Mouse (Mus musculus) frontal cortex, postnatal 25 days (tissue): ENCODE results near the gene Srp54c.
"Not testable (repeated sequence)": the region's sequence is repeated elsewhere in the genome, so short reads cannot be mapped to it uniquely, and the experiment has no call there.

Source experiments
- DNase-seq, 2 experiments: peaks; one replicate each; pipeline ENCODE4 v3.0.0; 2022; ENCODE audit warnings: low spot score in 2 of 2

Srp54c gene

DNA sequence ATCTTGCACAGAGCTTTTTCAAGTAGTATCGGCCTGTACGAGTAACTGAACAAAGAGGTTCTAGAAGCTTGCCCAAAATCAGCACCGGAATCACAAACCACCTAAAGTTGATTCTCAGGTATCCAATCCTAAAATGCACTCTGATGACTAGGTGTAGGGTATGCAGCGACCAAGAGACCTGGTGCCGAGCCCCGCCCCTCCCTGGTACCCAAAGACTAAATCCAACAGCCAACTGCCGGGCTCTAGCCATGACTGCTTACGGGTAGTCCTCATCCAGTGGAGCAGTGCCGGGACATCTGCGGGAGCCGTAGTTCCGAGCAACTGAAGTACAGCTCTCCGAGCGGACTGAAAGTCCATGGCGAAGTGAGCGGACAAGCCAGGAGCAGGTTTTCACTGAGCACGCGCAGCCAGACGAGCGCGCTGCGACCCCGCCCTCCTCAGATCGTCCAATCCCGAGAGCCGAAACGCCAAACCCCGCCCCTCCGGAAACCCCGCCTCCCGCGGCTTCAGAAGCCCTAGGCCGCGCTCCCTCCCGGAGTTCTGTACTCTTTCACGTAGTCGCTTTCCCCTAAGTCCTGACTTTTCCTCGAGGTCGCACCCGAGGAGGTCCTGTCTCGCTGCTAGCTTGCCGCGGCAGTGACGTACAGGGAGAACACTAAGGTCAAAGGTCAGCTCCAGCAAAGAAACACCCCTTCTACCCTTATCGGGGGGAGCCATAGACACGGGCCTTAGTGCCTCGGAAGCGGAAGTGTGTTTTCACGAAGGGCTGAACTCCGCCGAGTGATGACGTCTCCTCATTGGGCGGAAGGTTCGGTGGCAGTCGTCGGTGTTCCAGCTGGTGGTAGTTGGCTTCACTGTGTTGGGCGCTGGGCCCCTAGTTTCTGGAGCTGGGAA is at the start of gene Srp54c:
TSS of gene Srp54c (plus strand) at position 543 of the 894 bp plus-strand sequence.
- not testable (repeated sequence) for DNase-seq

DNA sequence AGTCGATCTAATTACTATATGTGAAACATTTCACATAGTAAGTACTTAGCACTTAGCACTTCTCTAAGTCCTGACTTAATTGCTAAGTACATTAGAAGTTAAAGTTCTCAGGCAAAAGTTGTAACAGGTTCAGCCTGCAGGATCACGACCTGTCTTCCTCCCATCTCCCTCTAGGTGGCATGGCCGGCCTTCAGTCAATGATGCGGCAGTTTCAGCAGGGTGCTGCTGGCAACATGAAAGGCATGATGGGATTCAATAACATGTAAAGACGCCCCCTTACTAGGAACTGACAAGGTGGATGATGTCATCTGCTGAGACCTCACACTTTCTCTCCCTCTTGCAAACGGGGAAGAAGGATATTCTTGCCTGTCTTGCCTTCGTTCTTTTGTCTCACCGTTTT is 42.3 kb upstream of the Srp54c start:
- not testable (repeated sequence) for DNase-seq

DNA sequence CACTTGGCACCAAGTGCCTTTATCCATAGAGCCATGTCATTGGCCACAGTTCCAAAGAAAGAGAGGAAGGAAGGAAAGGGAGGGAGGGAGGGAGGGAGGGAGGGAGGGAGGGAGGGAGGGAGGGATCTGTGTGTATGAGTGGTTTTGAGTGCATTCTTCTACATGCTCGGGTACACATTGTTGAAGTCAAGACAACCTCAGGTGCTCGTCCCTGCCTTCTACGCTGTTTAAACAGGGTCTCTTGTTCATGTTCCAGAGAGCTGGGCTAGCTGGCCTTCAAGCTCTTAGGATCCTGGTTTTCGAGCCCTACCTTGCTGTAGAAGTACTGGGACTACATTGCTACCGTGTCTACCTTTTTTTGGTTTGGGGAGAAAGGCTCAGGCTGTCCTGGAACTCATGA is 40.8 kb upstream of the Srp54c start:
- DNase-seq: not testable (repeated sequence)

DNA sequence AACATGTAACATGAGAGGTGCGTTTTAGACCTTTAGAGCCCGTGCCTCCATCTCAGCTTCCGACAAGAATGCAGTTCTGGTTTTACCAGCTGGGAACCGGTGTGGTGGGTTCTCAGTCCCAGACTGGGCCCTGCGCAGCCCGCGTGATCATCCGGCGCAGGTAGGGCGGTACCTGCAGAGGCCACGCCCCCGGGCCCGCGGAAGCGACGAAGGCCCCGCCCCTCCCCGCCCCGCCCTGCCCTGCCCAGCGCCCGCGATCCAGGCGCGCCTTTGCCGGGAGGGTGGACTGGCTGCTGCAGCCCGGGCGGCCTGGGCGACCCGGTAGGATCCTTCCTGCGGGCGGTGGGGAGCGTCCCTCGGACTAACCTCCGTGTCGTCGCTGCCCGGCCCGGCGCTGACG is 30.7 kb upstream of the Srp54c start, which contains the start of gene 1700047I17Rik2:
TSS of gene 1700047I17Rik2 (plus strand) at position 287 of the 400 bp plus-strand sequence.
- DNase-seq: not testable (repeated sequence)

DNA sequence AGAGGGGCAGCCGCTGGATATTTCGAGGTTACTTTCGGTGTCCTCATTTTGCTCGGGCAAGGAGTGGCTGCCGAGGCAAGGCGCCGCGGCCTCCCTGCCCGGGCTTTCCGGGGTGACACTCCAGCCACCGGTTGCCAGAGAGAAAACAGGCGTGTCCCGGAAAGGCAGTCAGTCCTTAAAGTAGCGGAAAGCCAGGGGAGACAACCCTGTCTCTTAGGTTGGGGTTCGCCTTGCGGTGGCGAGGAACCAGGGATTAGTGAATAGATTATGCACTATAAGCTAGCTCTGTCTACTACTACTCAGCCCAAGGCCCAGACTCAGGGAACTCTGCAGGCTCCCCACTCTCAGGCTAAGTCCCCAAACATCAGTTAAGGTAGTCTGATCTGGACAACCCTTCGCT is 30.2 kb upstream of the Srp54c start:
- not testable (repeated sequence) for DNase-seq

DNA sequence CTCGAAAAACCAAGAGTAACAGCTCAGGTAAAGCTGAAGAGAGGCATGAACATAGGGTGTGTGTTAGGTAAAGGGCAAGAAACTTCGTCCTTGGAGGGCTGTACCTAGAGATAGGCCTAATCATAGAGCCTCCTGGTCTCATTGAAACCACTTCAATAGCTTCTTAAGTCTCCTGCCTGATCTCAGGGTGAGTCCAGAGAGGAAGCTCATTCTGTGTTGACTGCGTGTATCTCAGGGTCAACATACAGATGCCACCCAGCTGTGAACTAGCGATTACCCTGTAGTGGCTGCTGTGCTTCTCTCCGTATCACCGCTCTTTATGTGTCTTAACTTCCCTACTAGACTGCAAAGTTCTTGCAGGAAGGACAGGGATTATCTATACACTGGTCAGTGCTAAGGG is 17.0 kb upstream of the Srp54c start:
- not testable (repeated sequence) for DNase-seq

GRCm38 (mm10) chr12:55230520-55230861 is 523 bp downstream of the Srp54c start:
- not testable (repeated sequence) for DNase-seq

DNA sequence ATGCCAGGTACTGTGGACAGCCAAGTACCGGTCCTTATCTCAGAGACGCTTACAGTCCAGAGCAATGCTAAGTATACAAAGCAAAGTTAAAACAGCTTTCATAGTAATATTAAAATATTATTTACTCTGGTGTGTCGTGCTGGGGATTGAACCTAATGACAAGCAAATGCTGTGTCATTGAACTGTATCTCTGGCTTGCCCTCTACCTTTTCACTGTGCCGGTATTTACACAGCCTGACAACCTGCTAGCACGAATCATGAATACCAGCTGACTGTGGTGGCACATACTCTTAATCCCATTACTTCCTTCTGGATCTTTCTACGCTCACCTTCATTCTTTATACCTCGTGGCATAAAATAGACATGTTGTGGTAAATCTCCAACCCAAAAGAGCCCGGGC is 12.3 kb downstream of the Srp54c start:
- DNase-seq: not testable (repeated sequence)

GRCm38 (mm10) chr12:55261950-55262349 is 32.0 kb downstream of the Srp54c start:
- not testable (repeated sequence) for DNase-seq

DNA sequence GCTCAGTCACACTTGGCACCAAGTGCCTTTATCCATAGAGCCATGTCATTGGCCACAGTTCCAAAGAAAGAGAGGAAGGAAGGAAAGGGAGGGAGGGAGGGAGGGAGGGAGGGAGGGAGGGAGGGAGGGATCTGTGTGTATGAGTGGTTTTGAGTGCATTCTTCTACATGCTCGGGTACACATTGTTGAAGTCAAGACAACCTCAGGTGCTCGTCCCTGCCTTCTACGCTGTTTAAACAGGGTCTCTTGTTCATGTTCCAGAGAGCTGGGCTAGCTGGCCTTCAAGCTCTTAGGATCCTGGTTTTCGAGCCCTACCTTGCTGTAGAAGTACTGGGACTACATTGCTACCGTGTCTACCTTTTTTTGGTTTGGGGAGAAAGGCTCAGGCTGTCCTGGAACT is 33.4 kb downstream of the Srp54c start:
- DNase-seq: not testable (repeated sequence)

DNA sequence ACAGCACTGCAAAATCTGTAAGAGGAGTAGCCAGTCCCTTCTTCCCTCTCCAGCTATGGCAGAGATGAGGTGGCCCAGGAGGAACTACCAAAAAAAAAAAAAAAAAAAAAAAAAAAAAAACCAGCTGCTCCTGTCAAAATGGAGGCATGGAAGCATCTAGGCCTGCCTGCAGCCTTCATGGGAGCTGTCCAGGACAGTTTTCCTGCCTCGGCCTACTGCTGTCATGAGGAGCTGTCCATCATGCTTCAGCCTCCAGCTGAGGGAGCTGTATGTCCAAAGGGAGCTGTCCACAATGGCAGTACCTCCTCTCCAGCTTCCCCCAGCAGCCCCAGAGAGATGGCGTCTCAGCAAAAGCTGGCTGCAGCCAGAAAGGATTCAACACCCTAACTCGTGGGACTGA is 42.3 kb downstream of the Srp54c start:
- no peak for DNase-seq

DNA sequence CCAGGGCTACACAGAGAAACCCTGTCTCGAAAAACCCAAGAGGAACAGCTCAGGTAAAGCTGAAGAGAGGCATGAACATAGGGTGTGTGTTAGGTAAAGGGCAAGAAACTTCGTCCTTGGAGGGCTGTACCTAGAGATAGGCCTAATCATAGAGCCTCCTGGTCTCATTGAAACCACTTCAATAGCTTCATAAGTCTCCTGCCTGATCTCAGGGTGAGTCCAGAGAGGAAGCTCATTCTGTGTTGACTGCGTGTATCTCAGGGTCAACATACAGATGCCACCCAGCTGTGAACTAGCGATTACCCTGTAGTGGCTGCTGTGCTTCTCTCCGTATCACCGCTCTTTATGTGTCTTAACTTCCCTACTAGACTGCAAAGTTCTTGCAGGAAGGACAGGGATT is 47.6 kb downstream of the Srp54c start:
- DNase-seq: not testable (repeated sequence)

DNA sequence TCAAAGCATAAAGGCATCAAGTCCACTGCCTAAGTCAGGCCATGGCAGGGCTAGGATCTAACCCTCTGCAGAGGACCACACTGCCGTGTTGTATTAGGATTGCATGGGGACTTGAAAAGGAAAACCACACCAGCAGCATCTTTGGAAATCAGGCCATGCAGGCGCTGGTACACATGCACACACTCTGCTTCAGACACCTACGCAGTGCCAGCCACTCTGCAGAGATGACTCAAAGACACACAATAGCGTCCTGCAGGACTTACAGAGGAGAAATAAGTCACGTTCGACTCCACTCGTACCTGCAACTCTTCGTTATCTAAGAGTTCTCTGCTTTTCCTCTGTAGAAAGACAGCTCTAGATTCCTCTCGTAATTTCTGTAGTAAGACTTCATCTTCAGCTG is 68.1 kb downstream of the Srp54c start:
- no peak for DNase-seq

- no peak for DNase-seq
Measured at GRCm38 (mm10) chr12:55299336-55299735, 69.4 kb downstream of the Srp54c start, which contains the start of gene 1110008L16Rik. 1110008L16Rik (plus strand) TSS chr12:55299577.

DNA sequence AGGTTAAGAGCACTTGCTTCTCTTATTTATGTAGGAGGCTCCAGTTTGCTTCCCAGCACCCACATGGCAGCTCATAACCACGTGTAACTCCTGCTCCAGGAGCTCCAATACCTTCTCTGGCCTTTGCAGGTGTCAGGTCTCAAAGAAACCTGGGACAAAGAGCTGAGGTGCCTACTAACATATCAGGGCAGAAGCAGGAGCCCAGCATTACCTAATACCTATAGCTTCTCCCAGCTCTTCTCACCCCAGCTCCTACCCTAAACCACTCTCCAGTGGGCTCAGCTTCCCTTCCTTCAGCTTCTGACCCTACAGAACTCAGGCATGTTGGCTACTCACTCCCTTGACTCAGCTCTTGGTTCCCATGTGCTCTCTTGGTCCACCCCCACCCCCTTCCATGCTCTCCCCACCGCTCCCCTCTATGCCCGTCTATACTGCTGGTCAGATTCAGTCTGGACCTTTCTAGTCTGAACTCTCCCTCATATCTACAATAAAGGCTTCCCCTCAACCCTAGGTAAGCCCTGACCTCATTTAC is 70.9 kb downstream of the Srp54c start:
- DNase-seq: no peak

DNA sequence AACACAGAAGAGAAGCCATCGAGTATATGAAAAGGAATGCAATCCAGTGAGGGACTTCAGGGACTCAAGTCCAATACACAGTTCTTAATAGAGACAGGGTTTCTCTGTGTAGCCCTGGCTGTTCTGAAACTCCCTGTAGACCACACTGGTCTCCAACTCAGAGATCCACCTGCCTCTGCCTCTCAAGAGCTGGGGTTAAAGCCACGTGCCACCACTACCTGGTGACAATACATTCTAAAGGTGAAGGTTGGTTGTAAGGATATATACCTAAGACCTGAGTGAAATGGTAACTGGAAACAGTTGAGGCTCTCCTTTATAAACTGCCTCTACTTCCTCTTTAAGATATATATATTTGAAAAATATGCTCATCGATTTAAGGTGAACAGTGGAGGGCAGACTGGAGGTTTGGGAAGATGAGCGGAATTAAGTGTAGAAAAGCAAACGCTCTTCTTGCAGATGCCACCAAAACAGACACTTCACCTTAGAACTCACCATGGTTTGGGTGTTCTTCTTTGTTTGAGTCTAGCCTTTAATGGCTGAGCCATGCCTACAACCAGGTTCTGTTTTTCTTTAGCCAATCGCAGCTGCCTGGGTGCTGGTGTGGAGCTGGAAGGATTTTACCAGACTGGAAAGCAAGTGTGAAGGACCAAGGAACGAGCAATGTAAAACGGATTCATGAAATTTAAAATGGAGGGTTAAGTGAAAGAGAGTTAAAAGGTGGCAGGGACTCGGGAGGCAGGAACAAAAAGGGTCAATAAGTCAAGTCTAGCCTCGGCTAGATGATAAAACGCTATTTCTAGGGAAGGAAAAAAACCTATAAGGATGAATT is 71.7 kb downstream of the Srp54c start:
- no peak for DNase-seq

GRCm38 (mm10) chr12:55302485-55303441 is 72.8 kb downstream of the Srp54c start, which contains the start of gene Ppp2r3c:
Ppp2r3c (minus strand) TSS chr12:55302998.
- DNase-seq: peak; percentile 82 to 85

DNA sequence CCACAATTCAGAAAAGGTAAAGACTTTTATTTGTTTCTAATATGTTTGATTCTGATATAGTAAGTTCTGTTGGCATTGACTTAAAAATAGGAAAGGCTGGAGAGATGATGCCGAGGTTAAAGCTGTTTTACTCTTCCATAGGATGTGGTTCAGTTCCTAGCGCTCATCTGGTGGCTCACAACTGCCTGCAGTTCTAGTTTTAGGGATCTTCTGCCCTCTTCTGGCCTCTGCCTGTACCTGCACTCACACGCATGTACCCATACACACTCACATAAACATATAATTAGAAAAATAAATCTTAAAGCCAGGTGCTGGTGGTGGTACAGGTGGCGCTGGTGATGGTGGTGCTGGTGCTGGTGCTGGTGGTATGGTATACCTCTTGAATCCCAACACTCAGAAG is 76.4 kb downstream of the Srp54c start:
- DNase-seq: no peak

GRCm38 (mm10) chr12:55307566-55307965 is 77.6 kb downstream of the Srp54c start:
- DNase-seq: no peak

DNA sequence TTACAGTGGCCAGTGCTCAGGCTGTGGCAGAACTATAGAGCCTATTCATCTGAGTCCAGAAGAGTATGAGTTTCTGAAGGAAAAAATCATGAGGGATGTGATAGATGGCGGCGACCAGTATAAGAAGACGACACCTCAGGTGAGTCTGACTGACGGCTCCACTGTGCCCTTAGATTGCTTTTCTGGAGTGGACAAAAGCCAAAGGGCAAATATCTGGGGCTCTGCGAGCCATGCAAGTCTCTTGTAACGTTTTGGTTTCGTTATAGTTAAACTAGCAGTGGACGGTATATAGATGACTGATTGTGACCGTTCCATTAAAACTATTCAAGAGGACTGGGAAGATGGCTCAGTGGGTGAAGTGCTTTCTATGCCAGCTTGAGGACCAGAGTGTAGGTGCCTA is 78.8 kb downstream of the Srp54c start:
- DNase-seq: no peak

GRCm38 (mm10) chr12:55309501-55309900 is 79.5 kb downstream of the Srp54c start:
- no peak for DNase-seq
